Mouse (Mus musculus) MEL-GATA-1-ER (cell line): ENCODE measurements around the gene Hoxb5.

Source experiments
- DNase-seq: peaks from one replicate; pipeline ENCODE4 v3.0.0-alpha.2; 2012; ENCODE audit warnings: low read depth; ENCODE audit errors: extremely low read depth

The Hoxb5 gene

DNA sequence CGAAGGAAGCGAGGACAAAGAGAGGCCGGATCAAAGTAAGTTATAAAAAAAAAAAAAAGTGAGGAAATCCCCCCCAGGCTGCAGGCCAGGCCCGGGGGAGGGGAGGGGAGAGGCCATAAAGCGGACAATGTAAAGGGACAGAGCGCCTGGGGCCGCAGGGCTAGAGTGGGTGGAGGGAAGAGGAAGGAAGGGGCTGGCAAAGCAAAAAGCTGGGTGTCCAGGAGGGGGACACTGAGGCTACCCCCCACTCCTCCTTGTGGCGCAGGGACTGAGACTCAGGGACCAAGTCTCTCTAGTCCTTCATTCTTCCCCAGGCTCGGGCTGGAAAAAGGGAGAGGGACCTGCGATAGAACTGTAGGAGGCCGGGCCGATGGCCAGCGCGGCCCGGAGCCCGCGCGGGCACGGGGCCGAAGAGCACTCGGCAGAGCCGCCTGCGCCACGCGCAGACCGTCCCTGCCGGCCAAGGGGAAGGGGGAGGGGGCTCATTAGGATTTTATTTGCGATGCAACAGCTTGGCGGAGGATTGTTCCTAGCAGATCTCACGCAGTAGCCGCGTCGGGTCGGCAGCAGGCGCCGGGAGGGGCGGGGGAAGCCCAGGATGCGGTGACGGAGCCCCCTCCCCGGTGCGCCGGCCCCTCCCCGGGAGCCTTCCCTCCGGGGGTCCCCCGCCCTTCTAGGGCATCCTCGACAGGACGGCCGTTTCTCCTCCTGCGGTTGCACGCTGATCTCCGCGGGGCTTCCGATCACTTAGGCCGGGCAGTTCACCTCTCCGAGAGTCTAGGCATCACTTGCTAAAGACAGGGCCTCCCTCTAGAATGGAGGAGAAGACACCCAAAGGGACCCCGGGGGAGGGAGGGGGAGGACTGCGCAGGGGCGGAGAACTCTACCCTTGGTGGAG is 30.9 kb upstream of the Hoxb5 start:
- no peak for DNase-seq

DNA sequence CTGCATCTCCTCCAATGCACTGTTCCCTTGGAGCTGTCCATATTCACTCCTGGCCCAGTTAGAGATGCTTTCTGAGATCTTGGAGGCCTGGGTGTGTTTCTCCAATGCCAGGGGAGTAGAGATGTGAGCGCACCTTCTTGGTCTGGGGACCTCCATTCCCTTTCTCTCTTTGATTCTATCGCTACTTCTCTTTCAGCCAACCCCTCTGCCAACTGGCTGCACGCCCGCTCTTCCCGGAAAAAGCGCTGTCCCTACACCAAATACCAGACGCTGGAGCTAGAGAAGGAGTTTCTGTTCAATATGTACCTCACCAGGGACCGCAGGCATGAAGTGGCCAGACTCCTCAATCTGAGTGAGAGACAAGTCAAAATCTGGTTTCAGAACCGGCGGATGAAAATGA is 28.7 kb upstream of the Hoxb5 start:
- DNase-seq = no peak

DNA sequence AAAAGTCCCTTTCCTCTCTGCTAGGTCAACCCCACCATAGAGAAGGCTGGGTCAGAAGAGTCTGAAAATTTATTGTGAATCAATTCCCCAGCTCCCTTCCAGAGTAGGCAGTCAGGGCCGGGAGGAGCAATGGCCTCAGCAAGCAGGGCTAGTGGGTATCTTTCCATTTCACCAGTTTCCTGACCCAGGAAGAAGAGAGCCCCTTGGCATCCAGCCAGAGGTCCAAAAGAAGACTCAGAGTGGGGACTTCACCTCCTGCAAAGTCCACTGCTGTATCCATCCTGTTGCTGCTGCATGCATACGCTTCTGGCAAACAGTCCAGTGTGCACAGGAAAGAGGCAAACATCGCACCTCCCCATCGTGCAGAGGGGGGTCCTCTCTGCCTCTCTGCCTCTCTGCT is 27.2 kb upstream of the Hoxb5 start:
- DNase-seq = no peak

GRCm38 (mm10) chr11:96277151-96278044 is 25.7 kb upstream of the Hoxb5 start:
- no peak for DNase-seq

DNA sequence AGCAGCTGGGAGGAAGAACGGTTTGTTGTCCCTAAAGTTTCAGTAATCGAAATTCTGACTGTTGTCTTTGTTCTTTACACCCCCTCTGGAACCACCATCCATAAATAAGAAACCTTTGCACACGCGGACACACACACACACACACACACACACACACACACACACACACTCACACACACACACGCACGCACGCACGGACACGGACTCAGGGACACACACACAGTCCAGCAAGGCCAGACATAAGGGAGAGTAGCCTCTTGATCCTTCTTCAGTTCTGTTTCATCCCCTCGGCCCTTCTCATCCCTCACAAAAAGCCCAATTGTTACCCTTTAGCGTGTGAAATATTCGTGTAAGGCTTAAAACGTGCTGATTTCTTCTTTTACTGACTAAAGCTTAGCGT is 24.8 kb upstream of the Hoxb5 start:
- no peak for DNase-seq

DNA sequence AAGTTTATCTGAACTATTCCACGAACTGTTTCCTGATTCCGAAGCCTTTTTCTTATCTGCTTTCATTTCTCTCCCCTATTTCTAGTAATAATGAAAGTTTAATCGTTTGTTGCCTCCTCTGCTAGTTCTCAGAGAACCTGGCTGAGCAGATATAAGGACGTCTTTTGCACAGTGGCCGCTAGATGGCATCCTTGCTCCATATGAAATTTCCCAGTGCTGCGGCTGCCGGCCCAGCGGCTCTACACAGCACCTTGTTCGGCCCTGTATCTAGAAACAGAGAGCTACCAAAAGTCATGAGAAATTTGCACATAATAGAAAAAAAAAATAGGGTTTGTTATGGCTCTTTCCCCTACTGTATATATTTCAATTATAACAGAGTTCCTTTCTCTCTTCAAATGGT is 24.4 kb upstream of the Hoxb5 start:
- DNase-seq = peak; percentile 28

- no peak for DNase-seq
These were observed 23.5 kb upstream of the Hoxb5 start for GRCm38 (mm10) chr11:96279421-96280233.

DNA sequence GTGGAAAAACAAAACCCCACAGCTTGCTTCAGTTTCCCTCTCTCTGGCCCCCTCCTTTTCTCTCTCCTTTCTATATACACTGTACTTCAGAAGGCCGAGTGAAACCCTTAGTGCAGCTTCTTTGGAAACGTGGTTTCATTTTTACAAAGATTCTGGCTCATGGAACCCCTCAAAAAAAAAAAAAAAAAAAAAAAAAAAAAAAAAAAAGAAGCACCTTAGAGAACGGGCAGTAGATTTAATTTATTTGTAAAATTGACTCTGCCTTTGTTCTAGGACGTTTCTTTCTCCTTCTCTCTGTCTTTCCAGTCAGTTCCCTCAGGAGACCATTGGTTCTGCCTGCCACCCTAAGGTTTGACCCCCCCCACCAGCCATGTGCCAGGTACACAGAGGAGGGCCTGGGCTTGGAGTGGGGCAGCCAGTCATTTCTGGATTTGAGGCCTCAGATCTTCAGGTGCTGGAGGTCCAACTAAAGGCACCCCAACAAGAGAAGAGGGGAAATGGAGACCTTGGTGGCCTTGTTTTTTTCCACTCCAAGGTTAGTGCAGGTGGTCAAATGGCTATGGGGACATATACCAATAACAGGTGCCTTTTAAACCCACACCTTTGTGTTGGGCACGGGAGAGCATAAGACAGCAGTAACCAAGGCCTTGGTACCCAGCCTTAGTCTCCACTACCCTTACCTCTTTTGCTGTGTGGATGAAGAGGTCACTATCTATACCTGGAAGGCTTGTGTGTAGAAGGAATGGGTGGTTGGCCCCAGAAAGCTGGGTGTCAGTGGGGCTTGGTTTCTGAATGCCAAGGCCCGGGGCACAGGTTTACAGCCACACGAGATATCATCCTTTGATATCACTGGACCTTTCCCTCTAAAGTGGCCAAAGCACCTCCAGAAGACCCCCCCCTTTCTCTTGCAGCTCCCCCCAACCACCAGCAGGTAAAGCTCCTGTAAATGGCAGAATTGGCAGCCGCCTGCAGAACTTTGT is 22.4 kb upstream of the Hoxb5 start:
- DNase-seq = no peak

GRCm38 (mm10) chr11:96281396-96281795 is 21.7 kb upstream of the Hoxb5 start:
- no peak for DNase-seq

- DNase-seq = no peak
These were observed 21.1 kb upstream of the Hoxb5 start, which contains the start of gene Hoxb8 for GRCm38 (mm10) chr11:96281855-96282570. TSS of gene Hoxb8 (plus strand) at chr11:96281905.

DNA sequence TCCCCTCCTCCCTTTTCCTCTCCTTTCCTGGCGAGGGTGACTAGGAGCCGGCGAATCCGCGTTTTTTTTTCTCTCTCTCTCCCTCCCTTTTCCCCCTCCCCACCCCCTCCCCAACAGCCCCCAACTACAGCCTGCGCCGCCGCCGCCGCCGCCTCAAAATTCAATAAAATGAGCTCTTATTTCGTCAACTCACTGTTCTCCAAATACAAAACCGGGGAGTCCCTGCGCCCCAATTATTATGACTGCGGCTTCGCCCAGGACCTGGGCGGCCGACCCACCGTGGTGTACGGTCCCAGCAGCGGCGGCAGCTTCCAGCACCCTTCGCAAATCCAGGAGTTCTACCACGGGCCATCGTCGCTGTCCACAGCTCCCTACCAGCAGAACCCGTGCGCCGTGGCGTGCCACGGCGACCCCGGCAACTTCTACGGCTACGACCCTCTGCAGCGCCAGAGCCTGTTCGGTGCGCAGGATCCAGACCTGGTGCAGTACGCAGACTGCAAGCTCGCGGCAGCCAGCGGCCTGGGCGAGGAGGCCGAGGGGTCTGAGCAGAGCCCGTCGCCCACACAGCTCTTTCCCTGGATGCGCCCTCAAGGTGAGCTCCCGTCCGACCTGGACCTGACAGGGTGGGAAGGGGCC is 20.2 kb upstream of the Hoxb5 start:
- no peak for DNase-seq

DNA sequence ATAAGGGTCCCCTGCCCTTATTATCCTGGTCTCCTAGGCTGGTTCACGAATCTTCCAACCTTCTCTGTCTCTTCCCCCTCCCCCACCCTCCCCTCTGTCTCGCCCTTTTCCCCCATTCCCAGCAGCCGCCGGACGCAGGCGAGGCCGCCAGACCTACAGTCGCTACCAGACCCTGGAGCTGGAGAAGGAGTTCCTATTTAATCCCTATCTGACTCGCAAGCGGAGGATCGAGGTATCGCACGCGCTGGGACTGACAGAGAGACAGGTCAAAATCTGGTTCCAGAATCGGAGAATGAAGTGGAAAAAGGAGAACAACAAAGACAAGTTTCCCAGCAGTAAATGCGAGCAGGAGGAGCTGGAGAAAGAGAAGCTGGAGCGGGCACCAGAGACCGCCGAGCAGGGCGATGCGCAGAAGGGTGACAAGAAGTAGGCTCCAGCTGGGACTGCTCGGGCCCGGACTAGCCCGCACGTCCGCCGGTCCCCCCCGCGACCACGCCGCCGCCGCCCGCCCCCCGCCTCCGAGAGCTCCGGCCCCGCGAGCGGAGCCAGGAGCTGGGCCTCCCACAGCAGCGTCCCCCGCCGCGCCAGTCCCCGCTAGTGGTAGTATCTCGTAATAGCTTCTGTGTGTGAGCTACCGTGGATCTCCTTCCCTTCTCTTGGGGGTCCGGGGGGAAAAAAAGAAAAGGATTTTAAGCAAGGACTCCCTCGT is 18.9 kb upstream of the Hoxb5 start:
- DNase-seq = no peak

- no peak for DNase-seq
These were observed 18.1 kb upstream of the Hoxb5 start for GRCm38 (mm10) chr11:96284774-96285734.

DNA sequence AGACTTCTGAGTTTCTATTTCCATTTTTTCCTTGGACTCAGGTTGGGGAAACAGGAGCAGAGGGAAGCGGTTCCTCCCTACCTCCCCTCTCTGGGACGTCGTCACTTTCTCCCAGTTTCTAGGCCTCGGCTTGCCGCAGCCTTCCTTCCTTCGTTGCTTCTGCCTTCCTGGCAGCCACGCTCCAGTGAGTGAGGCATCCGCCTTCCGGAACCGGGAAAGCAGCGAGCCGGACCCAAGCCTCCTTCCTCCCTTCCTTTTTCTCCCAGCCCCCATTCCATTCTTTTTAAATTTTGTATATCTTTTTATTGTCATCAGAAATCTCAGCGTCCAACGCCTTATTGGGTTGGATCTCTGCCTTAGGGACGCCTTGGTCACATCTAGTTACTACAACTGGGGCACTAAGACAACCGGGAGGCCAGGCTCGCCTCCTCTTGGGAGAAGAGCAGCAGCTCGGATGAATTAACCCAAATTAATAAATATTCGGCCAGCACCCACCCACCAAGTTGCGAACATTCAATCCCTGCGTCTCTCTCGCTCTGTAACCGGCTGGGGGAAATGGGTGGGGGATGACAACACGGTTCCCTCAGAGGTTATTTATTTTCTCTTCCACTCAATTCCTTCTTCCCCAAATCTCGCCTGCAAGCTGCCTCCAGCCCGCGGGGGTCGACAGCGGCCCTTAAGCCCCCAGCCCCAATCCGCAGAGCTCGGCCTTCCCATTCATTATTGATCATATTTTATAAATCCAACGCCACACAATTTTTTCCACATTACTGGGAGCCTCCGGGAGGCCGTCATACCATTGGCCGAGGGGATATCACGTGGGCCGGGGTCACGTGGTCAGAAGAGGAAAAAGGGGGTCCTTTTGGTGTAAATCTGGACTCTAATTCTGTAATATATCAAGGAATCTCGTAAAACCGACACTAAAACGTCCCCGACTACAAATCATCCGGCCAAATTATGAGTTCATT is 17.1 kb upstream of the Hoxb5 start, which contains the start of gene Hoxb7:
Hoxb7 (plus strand) TSS at position 853 of the 968 bp plus-strand sequence.
- no peak for DNase-seq

DNA sequence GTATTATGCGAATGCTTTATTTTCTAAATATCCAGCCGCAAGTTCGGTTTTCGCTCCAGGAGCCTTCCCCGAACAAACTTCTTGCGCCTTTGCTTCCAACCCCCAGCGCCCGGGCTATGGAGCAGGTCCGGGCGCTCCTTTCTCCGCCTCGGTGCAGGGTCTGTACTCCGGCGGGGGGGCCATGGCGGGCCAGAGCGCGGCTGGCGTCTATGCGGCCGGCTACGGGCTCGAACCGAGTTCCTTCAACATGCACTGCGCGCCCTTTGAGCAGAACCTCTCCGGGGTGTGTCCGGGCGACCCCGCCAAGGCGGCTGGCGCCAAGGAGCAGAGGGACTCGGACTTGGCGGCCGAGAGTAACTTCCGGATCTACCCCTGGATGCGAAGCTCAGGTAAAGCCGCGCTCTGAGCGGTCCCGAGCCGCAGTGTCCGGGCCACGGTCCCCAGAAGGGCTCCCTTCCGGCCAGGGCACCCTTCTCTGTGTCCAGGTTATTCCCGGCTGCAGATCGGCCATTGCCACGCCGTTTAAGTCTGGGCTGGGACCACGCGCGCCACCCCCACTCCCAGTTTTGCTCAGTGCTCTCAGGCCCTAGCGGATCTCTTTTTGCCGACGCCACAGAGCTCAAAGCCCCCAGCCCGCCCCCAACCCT is 16.3 kb upstream of the Hoxb5 start:
- DNase-seq = no peak
